ENCODE assay signal across 30 mouse cellular contexts in the genomic region with DNA sequence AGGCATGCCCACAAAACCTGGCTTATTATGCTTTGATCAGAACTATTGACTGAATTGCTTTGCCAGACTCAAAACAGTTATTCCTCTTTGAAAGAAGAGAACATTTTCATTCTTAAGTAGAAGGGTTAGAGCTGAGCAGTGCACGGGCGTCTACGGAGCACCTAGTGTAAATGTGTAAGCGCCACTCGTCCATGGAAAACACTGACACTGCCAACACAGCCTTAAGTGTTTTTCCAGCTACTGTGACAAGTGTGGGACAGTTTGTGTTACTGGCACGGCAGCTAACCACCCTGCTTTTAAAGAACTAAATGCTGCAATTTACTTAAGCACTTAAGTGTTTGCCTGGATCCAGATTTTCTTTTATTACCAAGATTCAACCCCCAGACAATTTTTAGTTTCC. TPM values are rescaled to one million over a fixed set of nuclear protein-coding genes. Genes with fewer than 3 reads are reported as not detected.
DNase-seq lines count a peak whose midpoint lies in the region; ATAC-seq lines count a peak whose summit lies in the region.
"Had no signal": no experiment of that assay in that cellular context is flagged by ENCODE, and none has a peak within 500 bp of the region (broad histone marks: within the 10 kb centered on the region; RNA-seq: fewer than 3 reads in every experiment).

No protein-coding gene starts in this region.

- H3K27me3 ChIP-seq in heart, embryonic 13.5 days (replicated peaks): no peaks in the 10 kb centered on the region
- H3K27me3 ChIP-seq in midbrain, embryonic 11.5 days (ENCODE audit: control insufficient read depth, insufficient read depth, low read length): no peaks in the 10 kb centered on the region
- no peaks in the 10 kb centered on the region for H3K27me3 ChIP-seq in midbrain, embryonic 16.5 days (ENCODE audit: control insufficient read depth, insufficient read depth, low read depth, low read length)
- H3K27me3 ChIP-seq in hindbrain, embryonic 12.5 days: no peaks in the 10 kb centered on the region
- H3K27me3 ChIP-seq: forebrain, embryonic 12.5 days; limb, embryonic 12.5 days; liver, embryonic 12.5 days; midbrain, embryonic 13.5 days had no signal

- no peak for ATAC-seq in heart, embryonic 13.5 days (ENCODE audit: extremely low read depth, insufficient number of reproducible peaks, low FRiP score, low TSS enrichment)
- ATAC-seq in midbrain, embryonic 11.5 days (ENCODE audit: low FRiP score): no peak
- no peak for ATAC-seq in midbrain, embryonic 16.5 days
- no peak for ATAC-seq in activated CD4-positive, CD25-positive, alpha-beta regulatory T cell, adult 4 months
- no peak for ATAC-seq in hindbrain, embryonic 12.5 days (ENCODE audit: low FRiP score)
- ATAC-seq: intestine, postnatal 0 days; liver, embryonic 12.5 days; midbrain, embryonic 13.5 days had no signal

- H3K36me3 ChIP-seq in heart, embryonic 13.5 days: peaks cover 89% of the 10 kb centered on the region
- H3K36me3 ChIP-seq in midbrain, embryonic 11.5 days (ENCODE audit: control insufficient read depth, insufficient read depth, low read length): no peaks in the 10 kb centered on the region
- H3K36me3 ChIP-seq in midbrain, embryonic 16.5 days (ENCODE audit: control insufficient read depth, insufficient read depth, low read length): no peaks in the 10 kb centered on the region
- H3K36me3 ChIP-seq in hindbrain, embryonic 12.5 days: no peaks in the 10 kb centered on the region
- H3K36me3 ChIP-seq: midbrain, embryonic 13.5 days had no signal

- H3K27ac ChIP-seq in heart, embryonic 13.5 days (replicated peaks): peak overlapping the region; percentile 25
- H3K27ac ChIP-seq in midbrain, embryonic 11.5 days (ENCODE audit: low read depth, low read length): no peak overlapping the region
- H3K27ac ChIP-seq in midbrain, embryonic 16.5 days (ENCODE audit: low read length): no peak overlapping the region
- no peak overlapping the region for H3K27ac ChIP-seq in hindbrain, embryonic 12.5 days
- H3K27ac ChIP-seq: forebrain, embryonic 12.5 days; hindbrain, embryonic 10.5 days; liver, embryonic 12.5 days; midbrain, embryonic 13.5 days had no signal

- 81% methylated on average over 6 of the region's 6 CpGs for WGBS in heart, embryonic 13.5 days
- WGBS in midbrain, embryonic 11.5 days: 93% methylated on average over 6 of the region's 6 CpGs
- WGBS in midbrain, embryonic 16.5 days: 77% methylated on average over 6 of the region's 6 CpGs
- WGBS in hindbrain, embryonic 12.5 days: 81% methylated on average over 6 of the region's 6 CpGs

- H3K4me3 ChIP-seq in heart, embryonic 13.5 days: no peak overlapping the region
- H3K4me3 ChIP-seq in midbrain, embryonic 11.5 days (ENCODE audit: low read depth, low read length): no peak overlapping the region
- H3K4me3 ChIP-seq in midbrain, embryonic 16.5 days (ENCODE audit: low read depth, low read length): no peak overlapping the region
- no peak overlapping the region for H3K4me3 ChIP-seq in hindbrain, embryonic 12.5 days
- H3K4me3 ChIP-seq: erythroblast, embryonic 14.5 days; forebrain, embryonic 12.5 days; hindbrain, embryonic 10.5 days; limb, embryonic 12.5 days; liver, embryonic 12.5 days; midbrain, embryonic 13.5 days had no signal

- H3K9ac ChIP-seq in heart, embryonic 13.5 days: no peak overlapping the region
- no peak overlapping the region for H3K9ac ChIP-seq in midbrain, embryonic 11.5 days (ENCODE audit: low read length)
- no peak overlapping the region for H3K9ac ChIP-seq in midbrain, embryonic 16.5 days (ENCODE audit: low read depth, low read length)
- no peak overlapping the region for H3K9ac ChIP-seq in hindbrain, embryonic 12.5 days
- H3K9ac ChIP-seq: forebrain, embryonic 12.5 days; limb, embryonic 12.5 days; liver, embryonic 12.5 days; lung, embryonic 14.5 days; midbrain, embryonic 13.5 days had no signal

- peaks cover 7% of the 10 kb centered on the region; the same call in 1 of the 2 replicates for H3K4me1 ChIP-seq in heart, embryonic 13.5 days
- no peaks in the 10 kb centered on the region for H3K4me1 ChIP-seq in midbrain, embryonic 11.5 days (ENCODE audit: control insufficient read depth, insufficient read depth, low read length)
- H3K4me1 ChIP-seq in midbrain, embryonic 16.5 days (ENCODE audit: control insufficient read depth, insufficient read depth, low read length): no peaks in the 10 kb centered on the region
- no peaks in the 10 kb centered on the region for H3K4me1 ChIP-seq in hindbrain, embryonic 12.5 days
- H3K4me1 ChIP-seq: forebrain, embryonic 12.5 days; hindbrain, embryonic 10.5 days; liver, embryonic 12.5 days; midbrain, embryonic 13.5 days had no signal

- intact Hi-C loops in heart, postnatal 14 days (cut with DNase I): loop anchor here (5.0 kb wide), 1 partner anchor 105 kb away; no protein-coding TSS in a partner anchor

- no peaks in the 10 kb centered on the region for H3K9me3 ChIP-seq in heart, embryonic 13.5 days
- H3K9me3 ChIP-seq in midbrain, embryonic 11.5 days (ENCODE audit: control insufficient read depth, low read length): no peaks in the 10 kb centered on the region
- H3K9me3 ChIP-seq in midbrain, embryonic 16.5 days (replicated peaks; ENCODE audit: control insufficient read depth, low read length, poor library complexity, severe bottlenecking): no peaks in the 10 kb centered on the region
- H3K9me3 ChIP-seq in hindbrain, embryonic 12.5 days (replicated peaks): no peaks in the 10 kb centered on the region
- H3K9me3 ChIP-seq: forebrain, embryonic 12.5 days; hindbrain, embryonic 10.5 days; limb, embryonic 12.5 days; liver, embryonic 12.5 days; midbrain, embryonic 13.5 days had no signal

- DNase-seq in heart, postnatal 14 days: no peak
- DNase-seq in midbrain, embryonic 11.5 days (ENCODE audit: low spot score, missing footprints): peak; percentile 33
- peak; percentile 11 for DNase-seq in lung, postnatal 14 days
- DNase-seq: adrenal gland, adult 8-10 months; B cell, adult 2 months; cerebellum, adult 2 months; kidney, postnatal 25 days; layer of hippocampus, postnatal 36 days; lung, embryonic 14.5 days; right cerebral cortex, postnatal 14 days; thymus, postnatal 14 days had no signal

- H3K4me2 ChIP-seq in heart, embryonic 13.5 days: no peak overlapping the region
- no peak overlapping the region for H3K4me2 ChIP-seq in midbrain, embryonic 11.5 days
- no peak overlapping the region for H3K4me2 ChIP-seq in midbrain, embryonic 16.5 days (ENCODE audit: low read length)
- H3K4me2 ChIP-seq in hindbrain, embryonic 12.5 days (replicated peaks): no peak overlapping the region
- H3K4me2 ChIP-seq: forebrain, embryonic 12.5 days; limb, embryonic 12.5 days; liver, embryonic 12.5 days; lung, embryonic 14.5 days; midbrain, embryonic 13.5 days had no signal

RNA-seq across cellular contexts. Expression of a gene that starts 20.4 kb away (rescaled TPM):
- 0.60 and 1.1 TPM in 2 replicates for polyA plus RNA-seq in heart, embryonic 13.5 days (2015; fragmentation: Nextera tagmentation; extraction: Ambion mirVana)
- 1 to 10 TPM in 1 of 2 experiments, under 1 TPM in 1; 0.68 to 1.2 TPM for total RNA-seq in heart, postnatal 14 days (2021)
- 0.55 and 0.88 TPM in 2 replicates for polyA plus RNA-seq in midbrain, embryonic 11.5 days (2014; fragmentation: Nextera tagmentation; extraction: Ambion mirVana)
- 0.66 and 0.89 TPM in 2 replicates for polyA plus RNA-seq in midbrain, embryonic 16.5 days (2015; fragmentation: Nextera tagmentation; extraction: Ambion mirVana)
- under 1 TPM; 0.29 to 0.95 TPM for polyA plus RNA-seq in activated CD4-positive, CD25-positive, alpha-beta regulatory T cell, adult 4 months (2017; shearing (Covaris generic))
- polyA plus RNA-seq in hindbrain, embryonic 12.5 days (2016; fragmentation: Nextera tagmentation; extraction: Ambion mirVana): 0.50 and 0.90 TPM in 2 replicates
- polyA plus RNA-seq: erythroblast, embryonic 14.5 days had no signal

RNA-seq across cellular contexts. Expression of a gene that starts 30.6 kb away (rescaled TPM):
- 123 and 139 TPM in 2 replicates for polyA plus RNA-seq in heart, embryonic 13.5 days (2015; fragmentation: Nextera tagmentation; extraction: Ambion mirVana)
- 100 to 1,000 TPM; 173 to 181 TPM for total RNA-seq in heart, postnatal 14 days (2021)
- 88.1 and 97.8 TPM in 2 replicates for polyA plus RNA-seq in midbrain, embryonic 11.5 days (2014; fragmentation: Nextera tagmentation; extraction: Ambion mirVana)
- 66.1 and 67.6 TPM in 2 replicates for polyA plus RNA-seq in midbrain, embryonic 16.5 days (2015; fragmentation: Nextera tagmentation; extraction: Ambion mirVana)
- 10 to 100 TPM; 92.3 to 93.8 TPM for polyA plus RNA-seq in activated CD4-positive, CD25-positive, alpha-beta regulatory T cell, adult 4 months (2017; shearing (Covaris generic))
- 69.9 and 70.8 TPM in 2 replicates for polyA plus RNA-seq in hindbrain, embryonic 12.5 days (2016; fragmentation: Nextera tagmentation; extraction: Ambion mirVana)

RNA-seq across cellular contexts. Expression of a gene that starts 57.8 kb away (rescaled TPM):
- 0.04 and 0.18 TPM in 2 replicates for polyA plus RNA-seq in heart, embryonic 13.5 days (2015; fragmentation: Nextera tagmentation; extraction: Ambion mirVana)
- total RNA-seq in heart, postnatal 14 days (2021): not detected
- polyA plus RNA-seq in midbrain, embryonic 11.5 days (2014; fragmentation: Nextera tagmentation; extraction: Ambion mirVana): 0.11 and 0.18 TPM in 2 replicates
- polyA plus RNA-seq in midbrain, embryonic 16.5 days (2015; fragmentation: Nextera tagmentation; extraction: Ambion mirVana): 0.06 TPM in 1 of 2 replicates, not detected in the other
- not detected for polyA plus RNA-seq in activated CD4-positive, CD25-positive, alpha-beta regulatory T cell, adult 4 months (2017; shearing (Covaris generic))
- 0.10 and 0.13 TPM in 2 replicates for polyA plus RNA-seq in hindbrain, embryonic 12.5 days (2016; fragmentation: Nextera tagmentation; extraction: Ambion mirVana)
- total RNA-seq: adrenal gland, adult 8-10 months; gastrocnemius, adult 8-10 months; granulocyte monocyte progenitor cell, adult 5-6 weeks; layer of hippocampus, adult 8-10 months; layer of hippocampus, postnatal 36 days; left cerebral cortex, postnatal 10 days; megakaryocyte, adult 5-6 weeks; MEL had no signal
- polyA plus RNA-seq: cerebellum, adult 2 months; erythroblast, embryonic 14.5 days; forebrain, embryonic 12.5 days; frontal cortex, adult 2 months; intestine, postnatal 0 days; spleen, adult 2 months had no signal

Comparison
In these comparisons a context has a peak if more than half of its experiments do, and no peak if none do; other contexts are left out.
1. DNase-seq: peak in midbrain, embryonic 11.5 days (single experiment) and lung, postnatal 14 days (single experiment); none in heart, postnatal 14 days (0 of 2).